Mouse (Mus musculus) gonadal fat pad, adult 2 months (tissue): ENCODE data around the gene Alk. TPM values are rescaled to one million over a fixed set of nuclear protein-coding genes. Genes with fewer than 3 reads are reported as not detected.

Experiments used
- DNase-seq: peaks from one replicate; pipeline ENCODE4 v3.0.0-alpha.2; 2012; ENCODE audit warnings: low read depth
- polyA plus RNA-seq: library from polyadenylated mRNA; depleted of rRNA; stranded (reverse); fragments of >200 nt; gene quantifications from 2 replicates; pipeline ENCODE4 v1.2.3, GENCODE M21; 2012

The Alk gene
- polyA plus RNA-seq, 1 experiment: 0.04 TPM

- DNase-seq: no peak
Measured at GRCm38 (mm10) chr17:72265171-72266022, 339.0 kb downstream of the Alk start.

- DNase-seq: no peak
Measured at GRCm38 (mm10) chr17:72253411-72253810, 351.0 kb downstream of the Alk start.

DNA sequence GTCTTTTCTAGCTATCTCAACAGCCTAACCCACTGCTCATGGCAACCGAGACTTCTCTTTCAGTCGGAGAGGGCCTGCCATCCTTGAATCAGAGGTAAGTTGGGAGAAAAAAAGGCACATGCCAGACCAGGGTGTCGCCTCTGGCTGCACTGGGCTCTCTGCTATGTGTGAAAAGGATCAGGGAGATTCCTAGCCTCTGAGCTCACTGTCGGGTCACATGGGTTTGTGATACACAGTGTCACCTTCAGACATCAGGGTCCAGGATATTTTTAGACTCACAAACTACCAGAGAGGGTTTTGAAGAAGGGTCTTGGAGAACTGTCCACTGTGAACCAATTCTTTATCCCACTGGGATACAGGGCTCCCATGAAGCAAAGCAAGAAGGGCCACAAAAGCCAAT is 352.9 kb downstream of the Alk start:
- no peak for DNase-seq

DNA sequence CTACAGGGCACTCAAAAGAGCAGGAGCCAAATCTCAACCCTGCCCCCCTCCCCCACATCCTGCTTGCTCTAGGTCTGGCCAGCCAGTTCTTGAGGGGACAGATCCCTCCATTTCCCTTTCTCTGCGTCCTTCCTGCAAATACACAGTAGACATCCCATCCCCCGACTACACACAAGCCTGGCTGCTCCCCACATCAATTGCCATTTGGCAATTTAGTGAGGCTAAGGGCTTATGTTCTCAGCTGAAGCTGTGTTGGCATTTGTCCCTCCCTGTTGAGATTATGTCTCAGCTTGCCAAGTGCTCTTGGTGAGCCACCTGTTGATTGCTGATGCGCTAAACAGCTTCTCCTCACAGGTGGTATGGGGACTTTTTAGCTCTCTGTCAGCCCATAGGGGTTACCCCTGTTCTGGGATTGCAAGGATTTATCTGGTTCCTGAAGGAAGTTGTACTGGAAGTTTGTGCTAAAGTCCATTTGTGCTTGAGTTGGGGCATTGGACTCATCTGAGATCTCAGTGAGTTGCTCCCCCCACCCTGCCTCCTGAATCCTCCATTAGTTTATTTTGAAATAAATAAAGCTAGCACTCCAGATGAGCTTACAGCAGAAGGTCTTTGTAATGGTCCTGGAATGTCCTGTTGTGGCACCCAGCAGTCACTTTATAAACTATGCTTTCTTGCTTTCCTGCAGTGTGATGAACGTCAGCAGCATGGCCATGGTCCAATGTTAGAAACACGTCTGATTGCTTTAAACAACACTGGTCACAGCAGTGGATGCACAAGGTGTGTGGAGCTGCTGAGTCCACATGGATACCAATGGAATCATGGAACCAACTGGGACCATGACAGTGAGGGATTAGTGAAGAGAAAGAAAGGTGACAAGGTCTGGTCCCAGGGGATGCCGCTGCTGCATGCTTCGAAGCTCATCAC is 353.7 kb downstream of the Alk start:
- DNase-seq: no peak

GRCm38 (mm10) chr17:72242036-72242435 is 362.4 kb downstream of the Alk start:
- no peak for DNase-seq

DNA sequence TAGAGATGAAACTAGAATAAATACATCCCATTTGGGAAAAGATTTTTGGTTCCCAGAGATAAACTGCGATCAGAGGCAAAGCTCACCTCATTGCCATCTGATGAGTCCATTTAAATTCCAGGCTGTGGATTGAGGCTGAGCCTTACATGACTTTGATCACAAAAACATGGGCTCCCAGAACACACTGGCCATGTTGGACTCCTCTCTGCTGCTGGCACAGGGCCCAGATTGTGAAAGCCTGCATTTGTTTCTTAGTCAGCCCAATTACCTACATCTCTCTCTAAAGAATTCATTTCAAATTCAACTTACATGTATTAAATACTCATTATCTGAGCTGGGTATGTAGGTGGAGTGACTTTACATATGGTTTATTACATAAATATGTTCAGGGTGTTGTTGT is 367.1 kb downstream of the Alk start:
- no peak for DNase-seq

GRCm38 (mm10) chr17:72230891-72231290 is 373.5 kb downstream of the Alk start:
- DNase-seq: no peak

DNA sequence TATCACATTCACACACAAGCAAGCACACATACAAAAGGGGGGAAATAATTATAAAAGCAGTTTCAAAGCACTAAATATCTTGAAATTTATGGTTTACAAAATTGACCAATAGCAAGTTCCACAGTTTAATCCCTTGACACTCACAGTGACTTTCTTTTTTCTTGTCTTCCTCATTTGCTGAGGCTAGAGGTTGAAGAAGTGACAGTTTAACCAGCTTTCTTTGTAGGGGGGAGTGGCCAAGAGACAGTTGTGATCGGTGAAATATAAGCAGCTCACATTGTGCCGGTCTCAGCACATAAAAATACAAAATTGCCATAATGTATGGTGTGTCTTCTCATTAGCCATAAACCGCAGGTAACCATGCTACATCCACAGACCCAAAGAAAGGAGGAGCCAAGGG is 385.6 kb downstream of the Alk start:
- DNase-seq: no peak

DNA sequence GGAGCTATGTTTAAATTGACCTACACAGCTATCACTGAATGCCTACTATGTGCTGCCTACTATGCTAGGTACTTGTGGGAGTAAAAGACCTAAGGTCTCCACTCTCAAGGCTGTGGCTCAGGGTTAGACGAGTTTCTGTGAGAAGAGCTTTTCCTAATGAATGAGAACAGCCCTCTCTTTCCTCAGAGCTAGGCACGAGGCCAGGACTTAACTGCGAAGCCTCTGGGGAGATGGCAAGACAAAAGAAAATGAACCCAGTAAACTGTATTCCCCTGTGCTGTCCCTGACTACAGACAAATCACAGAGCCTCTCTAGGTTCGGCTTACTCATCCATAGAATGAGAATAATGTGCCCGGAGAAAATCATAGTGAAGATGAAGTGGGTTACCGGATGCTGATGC is 406.9 kb downstream of the Alk start:
- no peak for DNase-seq

DNA sequence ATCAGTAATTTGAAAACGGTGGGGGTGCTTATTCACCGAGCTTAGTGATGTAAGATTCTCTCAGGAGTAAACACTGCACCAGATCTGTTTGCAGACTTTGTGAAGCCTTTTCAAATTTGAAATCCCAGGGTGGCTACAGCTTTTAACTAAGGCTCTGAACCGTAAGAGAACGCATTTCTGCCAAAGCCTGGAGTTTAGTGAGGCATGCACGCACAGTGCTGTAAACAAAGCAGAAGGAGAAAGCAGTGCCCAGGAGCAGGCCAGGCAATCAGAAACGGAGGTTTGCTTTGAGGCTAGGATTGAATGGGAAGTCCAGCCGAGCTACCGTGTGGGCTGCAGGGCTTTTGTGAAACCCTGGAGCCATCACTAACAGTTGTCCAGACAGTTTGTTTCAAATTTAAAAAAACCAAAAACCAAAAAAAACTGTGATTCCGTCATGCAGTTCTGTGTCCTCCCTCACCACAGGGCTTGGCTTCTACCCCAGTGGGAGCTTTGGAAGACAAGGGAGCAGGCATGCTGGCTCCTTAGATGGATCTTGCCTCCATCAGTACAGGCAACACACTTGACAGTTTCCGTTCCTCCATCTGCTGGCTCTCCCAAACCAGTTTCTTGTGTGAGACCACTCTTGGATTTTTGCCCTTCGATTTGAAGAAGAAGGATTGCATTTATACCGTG is 409.3 kb downstream of the Alk start:
- no peak for DNase-seq

DNA sequence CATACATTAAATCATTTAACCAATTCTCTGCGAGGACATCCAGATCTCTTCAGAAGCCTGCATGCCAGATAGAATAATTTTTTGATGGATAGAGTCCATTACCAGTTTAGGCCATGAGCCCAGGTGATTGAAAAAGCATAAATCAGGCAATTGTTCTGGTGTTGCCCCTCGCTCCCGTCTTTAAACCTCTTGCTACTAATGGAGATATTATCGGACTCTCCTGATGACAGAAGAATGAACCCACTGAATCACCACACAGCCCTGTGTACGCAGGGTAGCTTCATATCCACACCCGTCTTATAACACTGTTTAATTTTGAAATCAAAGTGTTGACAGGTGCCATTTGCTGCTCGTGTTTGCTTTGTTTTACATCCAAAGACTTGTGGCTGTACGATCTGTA is 413.9 kb downstream of the Alk start:
- DNase-seq: no peak

DNA sequence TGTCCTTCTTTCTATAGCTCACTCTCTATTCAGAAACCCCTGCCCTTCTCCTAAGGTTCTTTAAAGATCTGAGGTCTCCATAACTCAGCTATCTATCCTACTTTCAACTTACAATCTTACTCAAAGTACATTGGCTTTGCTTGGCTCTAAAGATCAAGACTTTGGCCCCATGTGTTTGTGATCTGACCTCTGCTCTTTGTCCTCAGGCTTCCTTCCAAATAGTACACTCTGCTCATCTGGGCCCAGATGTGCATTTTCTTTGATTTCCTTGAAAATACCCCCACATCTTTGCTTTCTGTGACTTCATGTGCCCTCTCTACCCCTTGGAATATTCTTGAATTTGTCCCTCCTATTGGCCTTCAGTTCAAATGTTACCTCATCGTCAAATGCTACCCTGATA is 417.4 kb downstream of the Alk start:
- DNase-seq: no peak

- no peak for DNase-seq
Measured at GRCm38 (mm10) chr17:72182414-72182813, 422.0 kb downstream of the Alk start.

DNA sequence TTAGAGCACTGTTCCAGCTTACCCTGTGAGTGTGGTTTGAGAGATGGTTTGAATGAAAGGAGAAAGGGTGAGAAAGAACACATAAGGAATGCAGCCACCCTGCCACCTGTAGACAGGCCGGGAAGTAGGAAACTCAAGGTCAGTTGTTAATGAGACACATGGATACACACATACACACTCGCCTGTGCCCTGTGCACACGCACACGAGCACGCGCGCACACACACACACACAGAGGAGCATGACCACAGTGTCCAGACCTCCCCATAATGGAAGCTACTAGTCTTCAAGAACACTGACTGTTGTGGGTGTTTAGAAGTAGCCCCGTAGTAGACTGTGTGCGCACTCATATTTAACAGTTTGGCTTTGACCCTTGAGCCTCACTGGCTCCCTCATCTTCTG is 424.2 kb downstream of the Alk start:
- DNase-seq: no peak

GRCm38 (mm10) chr17:72179722-72180140 is 424.7 kb downstream of the Alk start:
- DNase-seq: no peak

DNA sequence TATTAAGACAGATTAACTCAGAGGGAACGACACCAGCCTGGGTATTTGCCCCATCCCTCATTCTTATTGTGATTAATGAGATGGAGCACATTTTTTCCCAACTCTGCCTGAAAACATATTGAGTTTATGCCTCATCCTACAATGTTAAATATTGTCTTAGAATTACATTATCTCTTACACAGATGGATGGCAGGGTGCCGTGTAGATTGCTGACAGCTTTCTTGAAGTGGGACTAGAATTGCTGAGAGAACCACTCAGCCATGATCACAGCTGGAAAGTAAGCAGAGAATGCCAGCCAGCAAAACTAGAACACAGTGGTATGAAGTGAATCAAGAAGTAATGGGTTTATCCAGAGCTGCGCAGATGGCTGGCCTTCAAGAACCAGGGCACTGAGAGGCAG is 430.6 kb downstream of the Alk start:
- no peak for DNase-seq

DNA sequence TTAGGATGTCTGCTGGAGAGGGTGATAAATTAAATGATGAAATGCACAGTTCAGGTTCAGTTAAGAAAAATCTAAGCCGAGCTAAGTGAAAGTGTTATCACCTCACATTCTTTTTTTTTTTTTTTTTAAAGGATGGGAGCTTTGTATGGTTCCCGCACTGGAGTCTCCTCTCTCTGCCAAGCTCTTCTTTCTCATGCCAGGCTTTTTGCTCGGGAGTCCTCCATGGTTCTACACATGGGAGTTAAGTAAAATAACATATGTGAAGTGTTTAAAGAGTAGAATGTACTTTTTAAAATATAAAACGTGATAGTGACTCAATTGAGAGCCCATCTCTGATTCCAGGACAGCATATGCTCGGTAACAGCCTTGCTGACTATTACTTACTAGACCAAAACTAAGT is 436.3 kb downstream of the Alk start:
- no peak for DNase-seq

DNA sequence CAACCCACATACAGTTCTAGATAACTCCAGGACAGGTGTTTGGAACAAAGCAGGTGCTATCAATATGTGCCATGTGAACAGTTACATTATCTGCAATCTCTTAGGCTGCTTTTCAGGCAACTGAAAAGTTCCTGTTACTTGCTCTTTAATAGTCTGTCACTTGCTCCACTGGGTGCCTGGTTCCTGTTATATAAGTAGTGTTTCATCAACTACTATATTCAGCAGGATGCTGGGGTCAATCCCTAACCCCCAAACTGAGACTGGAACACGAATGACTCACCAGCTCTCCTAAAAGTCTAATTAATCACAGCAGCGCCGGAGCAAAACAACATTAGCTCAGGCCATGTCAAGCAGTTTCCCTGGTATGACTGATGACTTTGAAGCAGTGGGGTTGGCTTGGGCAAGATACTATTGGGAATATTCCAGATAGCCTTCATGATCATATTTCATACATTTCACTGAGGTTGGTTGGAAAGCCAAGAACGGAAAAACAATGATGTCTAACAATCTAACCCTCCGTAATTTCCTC is 445.5 kb downstream of the Alk start:
- no peak for DNase-seq

DNA sequence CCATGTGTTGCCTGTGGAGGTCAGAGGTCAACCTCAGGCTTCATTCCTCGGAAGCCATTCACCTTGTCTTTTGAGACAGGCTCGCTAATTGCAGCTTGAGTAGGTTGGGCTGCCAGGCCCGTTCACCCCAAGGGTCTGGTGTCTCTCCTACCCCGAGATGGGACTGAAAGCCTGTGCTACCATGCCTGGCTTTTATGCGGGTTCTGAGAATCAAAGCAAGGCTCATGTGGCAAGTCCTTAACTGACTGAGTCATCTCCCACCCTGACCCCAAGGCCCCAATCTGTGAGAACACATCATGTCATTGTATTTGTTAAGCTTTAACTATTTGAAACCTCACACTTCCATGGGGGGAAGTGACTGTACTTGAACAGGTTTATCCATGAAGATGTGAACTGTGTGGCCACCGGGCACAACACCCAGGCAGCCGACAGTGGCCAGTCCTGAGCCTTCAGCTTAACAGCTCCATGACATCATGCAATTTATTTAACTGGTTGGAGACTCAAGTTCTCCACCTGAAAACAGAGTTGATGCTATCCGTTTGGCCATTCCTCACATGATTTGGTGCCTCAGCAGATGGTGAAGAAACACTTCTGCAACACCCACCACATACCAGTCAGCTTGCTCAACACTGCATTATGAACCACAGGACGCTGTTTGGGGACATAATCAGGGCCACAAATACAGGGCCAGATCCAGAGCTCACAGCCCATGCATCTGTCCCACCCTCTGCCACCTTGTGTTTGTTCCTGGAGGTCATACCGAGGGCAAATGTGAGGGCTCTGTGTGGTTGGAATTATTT is 446.4 kb downstream of the Alk start:
- DNase-seq: no peak

GRCm38 (mm10) chr17:72153038-72153437 is 451.4 kb downstream of the Alk start:
- no peak for DNase-seq

- DNase-seq: no peak
Measured at GRCm38 (mm10) chr17:72144946-72145598, 459.4 kb downstream of the Alk start.
